Mouse (Mus musculus) CH12.LX (cell line): ENCODE data around the gene Pde9a. TPM values are rescaled to one million over a fixed set of nuclear protein-coding genes. Genes with fewer than 3 reads are reported as not detected.

Experiments
- DNase-seq: peaks from one replicate; pipeline ENCODE4 v3.0.0-alpha.2; 2013; ENCODE audit errors: extremely low read depth
- H3K27ac ChIP-seq: 2 replicates; pipeline ENCODE4 v1.5.1; 2012; ENCODE audit warnings: low read depth, mild to moderate bottlenecking, control low read depth, moderate library complexity; ENCODE audit not compliant: insufficient read depth
- H3K27me3 ChIP-seq: replicated peaks from 2 replicates; pipeline ENCODE3; 2012; ENCODE audit warnings: inconsistent platforms
- H3K36me3 ChIP-seq, 2 experiments: replicated peaks in 1 of 2; 2 replicates each; pipeline versions ENCODE3 to v1.6.1; 2012; ENCODE audit warnings: inconsistent platforms in 1 of 2, low read length in 1 of 2, mild to moderate bottlenecking in 1 of 2, mixed read lengths in 1 of 2, moderate library complexity in 1 of 2; ENCODE audit not compliant: control insufficient read depth in 1 of 2, insufficient read depth in 1 of 2
- H3K4me1 ChIP-seq, 2 experiments: 2 replicates each; pipeline ENCODE4 v1.6.1; 2012; ENCODE audit warnings: inconsistent platforms in 1 of 2, moderate library complexity in 1 of 2; ENCODE audit not compliant: insufficient read depth in 2 of 2, control insufficient read depth in 1 of 2
- H3K4me2 ChIP-seq: 2 replicates; pipeline ENCODE4 v1.6.1; 2012; ENCODE audit warnings: low read depth, mild to moderate bottlenecking, control low read depth; ENCODE audit not compliant: poor library complexity, insufficient read depth, severe bottlenecking
- H3K4me3 ChIP-seq, 3 experiments: fragments of 150-350 bp in 1 of 3; sonication (generic) in 1 of 3; replicated peaks in 1 of 3; 2 replicates each; pipeline versions ENCODE3 to v1.5.1; 2011 to 2012; ENCODE audit warnings: low read depth in 2 of 3, low read length in 2 of 3, mild to moderate bottlenecking in 2 of 3, moderate library complexity in 2 of 3, control low read depth in 1 of 3, improper control_type of control experiment in 1 of 3, inconsistent platforms in 1 of 3, mixed read lengths in 1 of 3; ENCODE audit not compliant: poor library complexity in 1 of 3
- H3K79me2 ChIP-seq: replicated peaks from 2 replicates; pipeline ENCODE4 v1.6.1; 2012; ENCODE audit warnings: mild to moderate bottlenecking, moderate library complexity; ENCODE audit not compliant: control insufficient read depth, poor library complexity, insufficient read depth, severe bottlenecking; ENCODE audit errors: extremely low read depth
- H3K9ac ChIP-seq: 2 replicates; pipeline ENCODE4 v1.6.1; 2012; ENCODE audit warnings: low read depth, mild to moderate bottlenecking, control low read depth, moderate library complexity; ENCODE audit not compliant: insufficient read depth
- H3K9me3 ChIP-seq: replicated peaks from 2 replicates; pipeline ENCODE3; 2012; ENCODE audit warnings: low read length, inconsistent platforms, mixed read lengths
- CTCF ChIP-seq, 2 experiments: IDR thresholded peaks in 1 of 2; conservative IDR thresholded peaks in 1 of 2; 2 replicates each; pipeline ENCODE4 v1.5.1; 2011 to 2012; ENCODE audit warnings: low read depth in 2 of 2, low read length in 2 of 2, improper control_type of control experiment in 1 of 2, inconsistent platforms in 1 of 2, mild to moderate bottlenecking in 1 of 2, moderate library complexity in 1 of 2
- E2F4 ChIP-seq: IDR thresholded peaks from 2 replicates; pipeline ENCODE4 v1.6.1; 2011; ENCODE audit warnings: low read depth, low read length, improper control_type of control experiment; ENCODE audit not compliant: insufficient replicate concordance
- HCFC1 ChIP-seq: IDR thresholded peaks from 2 replicates; pipeline ENCODE4 v1.6.1; 2012; ENCODE audit warnings: low read depth, mild to moderate bottlenecking, inconsistent platforms, low read length, improper control_type of control experiment
- KAT2A ChIP-seq: IDR thresholded peaks from 2 replicates; pipeline ENCODE4 v1.6.1; 2012; ENCODE audit warnings: low read length, improper control_type of control experiment, inconsistent platforms; ENCODE audit not compliant: insufficient replicate concordance
- MAX ChIP-seq: IDR thresholded peaks from 2 replicates; pipeline ENCODE4 v1.6.1; 2011; ENCODE audit warnings: low read length, improper control_type of control experiment
- MXI1 ChIP-seq: IDR thresholded peaks from 2 replicates; pipeline ENCODE4 v1.6.1; 2011; ENCODE audit warnings: mild to moderate bottlenecking, low read depth, low read length, improper control_type of control experiment
- MYC ChIP-seq: IDR thresholded peaks from 2 replicates; pipeline ENCODE4 v1.6.1; 2011; ENCODE audit warnings: low read depth, mild to moderate bottlenecking, improper control_type of control experiment, low read length
- NELFE ChIP-seq: IDR thresholded peaks from 2 replicates; pipeline ENCODE4 v1.6.1; 2011; ENCODE audit warnings: low read depth, low read length, improper control_type of control experiment
- PAX5 ChIP-seq: IDR thresholded peaks from 2 replicates; pipeline ENCODE4 v1.6.1; 2012; ENCODE audit warnings: low read length, inconsistent platforms, mixed read lengths
- TBP ChIP-seq: conservative IDR thresholded peaks from 2 replicates; pipeline ENCODE4 v1.6.1; 2011; ENCODE audit warnings: low read depth, low read length, improper control_type of control experiment
- USF1 ChIP-seq: IDR thresholded peaks from 2 replicates; pipeline ENCODE4 v1.6.1; 2014; ENCODE audit warnings: low read depth, mild to moderate bottlenecking, inconsistent platforms, low read length, improper control_type of control experiment
- USF2 ChIP-seq: conservative IDR thresholded peaks from 2 replicates; pipeline ENCODE4 v1.6.1; 2011; ENCODE audit warnings: low read depth, low read length, improper control_type of control experiment
- ZC3H11A ChIP-seq: IDR thresholded peaks from 2 replicates; pipeline ENCODE4 v1.6.1; 2012; ENCODE audit warnings: low read depth, mild to moderate bottlenecking, inconsistent platforms, low read length, improper control_type of control experiment
- ZMIZ1 ChIP-seq: IDR thresholded peaks from 2 replicates; pipeline ENCODE4 v1.6.1; 2012; ENCODE audit warnings: low read depth, mild to moderate bottlenecking, inconsistent platforms, low read length, improper control_type of control experiment
- ZNF384 ChIP-seq: IDR thresholded peaks from 2 replicates; pipeline ENCODE4 v1.6.1; 2012; ENCODE audit warnings: low read depth, low read length, improper control_type of control experiment, inconsistent platforms
- dilution Hi-C: fragments of 300-500 bp; cut with MboI; formaldehyde crosslinking; loops from 2 replicates; pipeline ENCODE4 v1.14.3; 2020; ENCODE audit warnings: low sequenced_read_pairs; ENCODE audit not compliant: extremely low pct_unique_long_range_greater_than_20kb, extremely low pct_ligation_motif_present
- in situ Hi-C: fragments of 300-500 bp; cut with MboI; formaldehyde crosslinking; loops from 3 replicates; pipeline ENCODE4 v1.14.3; 2019; ENCODE audit warnings: low sequenced_read_pairs, low pct_ligation_motif_present, low pct_unique_long_range_greater_than_20kb, mixed read lengths
- polyA plus RNA-seq: library from polyadenylated mRNA; unstranded; fragments of >175 nt; gene quantifications from 2 replicates; pipeline ENCODE4 v1.2.1, GENCODE M21; 2012; ENCODE audit warnings: low read depth; ENCODE audit not compliant: insufficient read length
- total RNA-seq, 2 experiments: library from RNA; depleted of rRNA; stranded (reverse); fragments of 300-350 nt in 1 of 2; fragments of >200 nt in 1 of 2; gene quantifications; 2 replicates each; pipeline ENCODE4 v1.2.3; 2012 to 2014

Gene Pde9a
- total and polyA plus RNA-seq, 3 experiments: not detected

DNA sequence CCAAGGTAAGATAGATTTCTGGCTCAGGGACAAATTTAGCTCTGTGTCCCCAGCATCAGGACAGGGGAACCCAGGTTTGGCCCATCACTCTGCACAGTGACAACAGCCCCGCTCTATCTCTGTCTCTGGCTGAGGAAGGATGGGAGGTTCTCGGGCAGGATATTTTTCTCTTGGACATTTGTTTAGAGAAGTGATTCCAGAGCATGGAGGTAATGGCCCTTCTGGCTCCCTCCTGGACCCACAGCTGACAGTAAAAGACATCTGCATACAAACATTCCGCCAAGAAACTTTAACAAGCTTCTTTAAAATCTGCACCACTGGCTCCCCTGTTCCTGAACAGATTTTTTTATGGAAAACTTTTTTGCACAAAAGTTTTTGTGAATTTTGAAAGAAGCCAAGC, 67.5 kb downstream of the Pde9a start:
- Histone ChIP-seq H3K27ac (no peak overlapping the region), H3K79me2 (no peaks in the 10 kb centered on the region), H3K9me3 (no peaks in the 10 kb centered on the region), H3K4me3 (no peak overlapping the region), H3K36me3 (no peaks in the 10 kb centered on the region), H3K27me3 (peaks cover 41% of the 10 kb centered on the region), H3K9ac (no peak overlapping the region), H3K4me2 (no peak overlapping the region), H3K4me1 (peaks cover 10 to 32% of the 10 kb centered on the region in 2 experiments)
- DNase-seq: no peak
- dilution Hi-C loops: no loop called here
- in situ Hi-C loops: no loop called here
- TF ChIP-seq USF2 (no peak), NELFE (no peak), MXI1 (no peak), ZC3H11A (no peak), PAX5 (no peak), CTCF (conservative IDR thresholded peaks at IDR 0.05 in 1 of 2, IDR thresholded peaks at IDR 0.05 in 1 of 2; ENCODE audit: low read depth in 2 of 2, low read length in 2 of 2) (no peak), ZNF384 (no peak), E2F4 (no peak), MAX (no peak), HCFC1 (no peak)
- TF ChIP-seq, all 38 proteins: peak for 0

DNA sequence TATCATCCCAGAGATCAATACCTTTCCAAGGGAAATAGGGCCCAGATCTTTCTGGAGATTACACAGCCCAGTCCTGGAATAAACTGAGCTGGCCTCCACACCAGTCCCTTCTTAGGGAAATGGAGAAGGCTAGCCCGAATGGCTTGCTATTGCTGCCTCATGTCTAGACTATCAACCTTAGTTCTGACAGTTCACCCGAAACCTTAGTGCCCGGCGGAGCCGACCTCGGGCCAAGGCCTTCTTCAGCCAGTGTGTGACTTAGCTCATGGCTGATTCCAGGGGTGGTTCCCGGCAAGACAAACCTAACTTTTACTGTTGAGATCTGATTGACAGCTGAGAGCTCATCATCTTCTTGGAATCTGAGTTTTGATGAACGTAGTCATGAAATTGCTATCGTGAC, 68.0 kb downstream of the Pde9a start:
- TF ChIP-seq TBP: no peak
- TF ChIP-seq ZMIZ1: no peak
- TF ChIP-seq KAT2A: no peak
- TF ChIP-seq MYC: no peak
- no peak for TF ChIP-seq USF2
- TF ChIP-seq USF1: no peak
- TF ChIP-seq, all 38 proteins: peak for 0
- peaks cover 10 to 32% of the 10 kb centered on the region in 2 experiments for H3K4me1 ChIP-seq
- no peak for DNase-seq
- no peak overlapping the region for H3K27ac ChIP-seq
- H3K4me3 ChIP-seq: no peak overlapping the region
- no peak overlapping the region; the same call in 1 of the 2 replicates for H3K4me2 ChIP-seq
- no peaks in the 10 kb centered on the region for H3K79me2 ChIP-seq
- H3K27me3 ChIP-seq: peaks cover 45% of the 10 kb centered on the region
- dilution Hi-C loops: no loop called here
- H3K36me3 ChIP-seq: no peaks in the 10 kb centered on the region
- H3K9me3 ChIP-seq: no peaks in the 10 kb centered on the region
- in situ Hi-C loops: no loop called here
- H3K9ac ChIP-seq: no peak overlapping the region
